Mouse (Mus musculus) testis, postnatal 14 days (tissue): ENCODE results near the gene Rsrp1.

Experiments used
- DNase-seq: peaks from one replicate; pipeline ENCODE4 v3.0.0; 2021; ENCODE audit warnings: low spot score

The Rsrp1 gene

GRCm38 (mm10) chr4:134963021-134963776 lies 39.8 kb downstream of the Rsrp1 start:
- peak; percentile 75 for DNase-seq

GRCm38 (mm10) chr4:134967887-134968604 lies 44.7 kb downstream of the Rsrp1 start:
- DNase-seq = peak; percentile 35

DNA sequence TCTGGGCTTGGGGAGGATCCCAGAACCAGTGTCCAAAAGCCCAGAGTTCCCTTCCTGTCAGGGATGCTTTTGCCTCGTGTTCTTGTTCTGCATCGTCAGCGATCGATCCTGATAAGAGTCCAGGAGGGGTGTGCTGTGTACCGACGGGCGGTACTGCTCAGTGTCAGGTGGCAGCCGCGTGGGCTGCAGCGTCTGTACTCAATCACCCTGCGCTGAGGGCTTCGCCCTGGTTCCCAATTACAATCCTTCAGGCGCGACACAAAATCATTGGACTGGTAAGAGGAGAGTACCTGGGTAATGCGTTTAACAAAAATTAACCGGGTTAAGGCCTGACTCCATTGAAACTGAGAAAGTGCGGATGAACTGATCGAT lies 45.2 kb downstream of the Rsrp1 start:
- no peak for DNase-seq

GRCm38 (mm10) chr4:134975261-134975928 lies 52.0 kb downstream of the Rsrp1 start:
- DNase-seq = no peak

DNA sequence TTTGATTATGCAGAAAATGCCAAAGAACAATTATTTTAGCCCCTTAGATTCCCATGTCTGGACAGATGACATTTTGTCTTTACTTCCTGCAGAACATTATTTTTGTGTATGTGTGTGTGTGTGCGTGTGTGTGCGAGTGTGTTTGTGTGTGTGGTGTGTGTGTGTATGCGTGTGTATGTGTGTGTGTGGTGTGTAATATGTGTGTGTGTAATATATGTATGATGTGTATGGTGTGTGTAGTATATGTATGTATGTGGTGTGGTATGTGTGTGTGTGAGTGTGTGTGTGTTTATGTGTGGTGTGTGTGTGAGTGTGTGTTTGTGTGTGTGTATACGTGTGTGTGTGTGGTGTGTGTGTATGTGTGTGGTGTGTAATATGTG lies 52.5 kb downstream of the Rsrp1 start:
- no peak for DNase-seq
